Comparison of ENCODE assay signal across 13 mouse cellular contexts in the genomic region with DNA sequence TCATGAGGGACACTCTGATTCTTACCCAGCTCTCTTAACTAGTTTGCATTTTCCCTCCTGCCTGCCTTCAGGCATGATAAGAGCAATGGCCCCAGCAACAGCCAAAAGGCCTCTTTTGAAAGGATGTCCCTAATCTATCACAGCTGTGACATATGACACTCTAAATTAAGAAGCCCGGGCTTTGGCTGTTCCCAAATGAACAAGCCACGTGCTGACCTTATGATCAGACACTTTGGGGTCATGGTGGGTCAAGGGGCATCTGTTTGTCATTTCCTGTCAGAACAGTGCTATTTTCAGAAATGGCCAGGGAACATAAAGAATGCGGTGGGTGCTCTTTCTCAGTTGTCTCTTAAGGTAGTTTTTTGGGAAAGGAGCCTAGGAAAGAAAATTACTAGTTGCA.
DNase-seq lines count a peak whose midpoint lies in the region; ATAC-seq and TF ChIP-seq lines count a peak whose summit lies in the region.
"Had no signal": no experiment of that assay in that cellular context is flagged by ENCODE, and none has a peak within 500 bp of the region (broad histone marks: within the 10 kb centered on the region; RNA-seq: fewer than 3 reads in every experiment).

No protein-coding gene starts in this region.

- DNase-seq in lung, embryonic 14.5 days, result peak; percentile 41
- DNase-seq in lung, adult 2 months, result no peak
- DNase-seq in heart, adult 9 months (ENCODE audit: low spot score in 2 of 2), result peak; percentile 71 to 77
- peak; percentile 59 for DNase-seq in kidney, postnatal 10 days
- DNase-seq in yolk sac, embryonic 10.5 days (ENCODE audit: low spot score), result peak; percentile 24
- DNase-seq in thymus, postnatal 25 days, result no peak
- DNase-seq: gastrocnemius, postnatal 36 days; thymus, adult 2 months had no signal

- WGBS in lung, embryonic 14.5 days, result 19% methylated on average over 3 of the region's 3 CpGs
- WGBS in lung, adult 2 months, result 17% methylated on average over 3 of the region's 3 CpGs

- no peaks in the 10 kb centered on the region for H3K27me3 ChIP-seq in lung, embryonic 14.5 days (ENCODE audit: insufficient read depth, low read length)
- H3K27me3 ChIP-seq: limb, embryonic 13.5 days had no signal

- H3K4me3 ChIP-seq in lung, embryonic 14.5 days (ENCODE audit: low read depth, low read length), result no peak overlapping the region
- no peak overlapping the region for H3K4me3 ChIP-seq in lung, adult 2 months (replicated peaks; ENCODE audit: extremely low read depth, low read depth, low read length)
- H3K4me3 ChIP-seq: erythroblast, embryonic 14.5 days; layer of hippocampus, adult 2 months; limb, embryonic 13.5 days; midbrain, embryonic 12.5 days had no signal

- no peak overlapping the region for H3K9ac ChIP-seq in lung, embryonic 14.5 days
- H3K9ac ChIP-seq: limb, embryonic 13.5 days; midbrain, embryonic 12.5 days had no signal

- 0 out of 2 replicates have a peak, but pooled peaks cover 3% of the 10 kb centered on the region for H3K4me1 ChIP-seq in lung, embryonic 14.5 days (ENCODE audit: insufficient read depth)
- no peaks in the 10 kb centered on the region; the same call in 1 of the 2 replicates for H3K4me1 ChIP-seq in lung, adult 2 months (ENCODE audit: control insufficient read depth, insufficient read depth, low read length)
- H3K4me1 ChIP-seq: midbrain, embryonic 12.5 days had no signal

- H3K36me3 ChIP-seq in lung, embryonic 14.5 days (ENCODE audit: insufficient read depth), result no peaks in the 10 kb centered on the region
- H3K36me3 ChIP-seq: limb, embryonic 13.5 days; midbrain, embryonic 12.5 days had no signal

- no peak overlapping the region for H3K27ac ChIP-seq in lung, embryonic 14.5 days (ENCODE audit: low read depth)
- H3K27ac ChIP-seq: layer of hippocampus, adult 2 months; limb, embryonic 13.5 days; midbrain, embryonic 12.5 days had no signal

- H3K4me2 ChIP-seq in lung, embryonic 14.5 days, result no peak overlapping the region
- H3K4me2 ChIP-seq: limb, embryonic 13.5 days; midbrain, embryonic 12.5 days had no signal

- TF ChIP-seq POLR2A in lung, adult 2 months (IDR thresholded peaks at IDR 0.05; ENCODE audit: borderline replicate concordance, extremely low read depth, low read depth, low read length), result no peak

- TF ChIP-seq CTCF in lung, embryonic 14.5 days (IDR thresholded peaks at IDR 0.05; ENCODE audit: low read depth), result no peak
- no peak for TF ChIP-seq CTCF in lung, adult 2 months (IDR thresholded peaks at IDR 0.05; ENCODE audit: insufficient read depth, low read length)

- ATAC-seq in lung, embryonic 14.5 days (ENCODE audit: insufficient read depth), result no peak
- ATAC-seq in megakaryocyte, adult 5-6 weeks (ENCODE audit: poor library complexity, severe bottlenecking), result no peak

- no peaks in the 10 kb centered on the region for H3K9me3 ChIP-seq in lung, embryonic 14.5 days (ENCODE audit: low read depth, low read length)
- H3K9me3 ChIP-seq: midbrain, embryonic 12.5 days had no signal

Comparison
In these comparisons a context has a peak if more than half of its experiments do, and no peak if none do; other contexts are left out.
1. DNase-seq: peak in lung, embryonic 14.5 days (single experiment), heart, adult 9 months (2 of 2), kidney, postnatal 10 days (single experiment) and yolk sac, embryonic 10.5 days (single experiment); none in lung, adult 2 months (single experiment) and thymus, postnatal 25 days (single experiment).